Mouse (Mus musculus) E14TG2a.4 (cell line): ENCODE results near the gene Tmem63a.

Experiments
- CTCF ChIP-seq: conservative IDR thresholded peaks from 2 replicates; pipeline ENCODE4 v1.5.1; 2014; ENCODE audit warnings: low read length
- POU5F1 ChIP-seq: IDR thresholded peaks from 2 replicates; pipeline ENCODE4 v1.6.1; 2014; ENCODE audit warnings: low read length, borderline replicate concordance

DNA sequence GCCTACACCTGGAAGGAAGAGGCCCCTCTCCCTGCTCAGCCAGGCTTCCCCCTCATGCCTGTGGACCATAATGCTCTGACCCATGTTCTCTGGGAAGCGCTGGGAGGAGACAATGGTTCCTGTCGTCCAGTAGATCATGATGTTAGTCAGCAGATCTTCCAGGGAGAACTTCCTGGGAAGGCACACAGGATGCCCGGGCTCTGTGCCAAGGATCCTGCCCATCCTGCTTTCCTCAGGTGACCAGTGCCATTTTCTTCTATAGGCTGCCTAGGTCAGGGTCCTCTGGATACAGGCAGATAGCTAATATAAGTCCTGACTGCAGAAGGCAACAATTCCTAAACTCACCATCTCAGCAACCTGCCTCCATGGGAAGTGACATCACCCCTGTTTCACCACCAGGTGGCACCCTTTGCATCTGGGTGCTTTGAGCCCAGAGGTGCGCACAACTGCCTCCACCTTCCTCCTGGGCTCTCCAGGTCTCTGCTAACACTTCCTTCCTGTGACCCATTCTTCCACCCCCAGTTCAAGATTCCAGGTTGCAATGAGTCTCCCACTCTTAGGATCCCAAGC is 34.1 kb downstream of the Tmem63a start:
- TF ChIP-seq POU5F1 (no peak), CTCF (peak; percentile 82)
